1 mouse cellular context compared by ENCODE assay signal in genomic region chr13:51090105-51090661, GRCm38 (mm10).
TF ChIP-seq lines count a peak whose summit lies in the region.

No protein-coding gene starts in this region.

TF ChIP-seq in MEL, 35 proteins besides CTCF, POLR2A, EP300 and RAD21 (continued from another document):
- no peak for TF ChIP-seq SMC3 (IDR thresholded peaks at IDR 0.05; ENCODE audit: low read depth, low read length)
- no peak for TF ChIP-seq MYB (IDR thresholded peaks at IDR 0.05; ENCODE audit: low read depth, low read length)
- TF ChIP-seq JUND (IDR thresholded peaks at IDR 0.05; ENCODE audit: low read depth, low read length): no peak
- no peak for TF ChIP-seq TCF12 (IDR thresholded peaks at IDR 0.05; ENCODE audit: low read depth, low read length)
- TF ChIP-seq RCOR1 (IDR thresholded peaks at IDR 0.05; ENCODE audit: low read depth, low read length): no peak
- TF ChIP-seq GATA1 (IDR thresholded peaks at IDR 0.05; ENCODE audit: low read depth, low read length): no peak
- no peak for TF ChIP-seq POLR2AphosphoS5 (IDR thresholded peaks at IDR 0.05; ENCODE audit: borderline replicate concordance, low read depth, low read length)
- TF ChIP-seq TAL1 (IDR thresholded peaks at IDR 0.05; ENCODE audit: low read length): no peak
- peak; percentile 73 for TF ChIP-seq BHLHE40 (IDR thresholded peaks at IDR 0.05; ENCODE audit: borderline replicate concordance, low read depth, low read length)
- no peak for TF ChIP-seq UBTF (IDR thresholded peaks at IDR 0.05; ENCODE audit: borderline replicate concordance, insufficient read depth, low read depth, low read length)
- no peak for TF ChIP-seq SIN3A (IDR thresholded peaks at IDR 0.05; ENCODE audit: low read length)
- no peak for TF ChIP-seq GABPA (IDR thresholded peaks at IDR 0.05; ENCODE audit: low read depth, low read length)
- TF ChIP-seq E2F4 (IDR thresholded peaks at IDR 0.05; ENCODE audit: borderline replicate concordance, low read depth, low read length): no peak
- no peak for TF ChIP-seq ZNF384 (IDR thresholded peaks at IDR 0.05; ENCODE audit: low read depth, low read length)
- peak; percentile 88 for TF ChIP-seq USF1 (IDR thresholded peaks at IDR 0.05; ENCODE audit: low read depth, low read length)
- TF ChIP-seq ZKSCAN1 (IDR thresholded peaks at IDR 0.05; ENCODE audit: low read depth, low read length): no peak
- no peak for TF ChIP-seq ZMIZ1 (IDR thresholded peaks at IDR 0.05; ENCODE audit: low read depth, low read length)
- TF ChIP-seq NRF1 (IDR thresholded peaks at IDR 0.05; ENCODE audit: insufficient read depth, low read depth, low read length, poor library complexity, severe bottlenecking): no peak
- TF ChIP-seq NELFE (IDR thresholded peaks at IDR 0.05; ENCODE audit: low read depth, low read length): no peak
- no peak for TF ChIP-seq MAFK (IDR thresholded peaks at IDR 0.05; ENCODE audit: borderline replicate concordance, low read depth, low read length)
- TF ChIP-seq MAX (IDR thresholded peaks at IDR 0.05; ENCODE audit: low read length): peak; percentile 36; the same call in 1 of the 2 replicates
- no peak for TF ChIP-seq CHD1 (IDR thresholded peaks at IDR 0.05; ENCODE audit: low read depth, low read length)
- TF ChIP-seq USF2 (IDR thresholded peaks at IDR 0.05; ENCODE audit: borderline replicate concordance in 1 of 2, insufficient read depth in 1 of 2, low read depth in 1 of 2, low read length in 2 of 2): peak in 1 of 2 experiments; percentile 47; a peak in 1 of 4 replicates
- no peak for TF ChIP-seq HCFC1 (IDR thresholded peaks at IDR 0.05; ENCODE audit: low read depth, low read length)
- TF ChIP-seq ETS1 (IDR thresholded peaks at IDR 0.05; ENCODE audit: low read depth, low read length): no peak
- TF ChIP-seq ZC3H11A (IDR thresholded peaks at IDR 0.05; ENCODE audit: low read depth, low read length): no peak
- no peak for TF ChIP-seq KAT2A (conservative IDR thresholded peaks at IDR 0.05; ENCODE audit: low read depth, low read length)
- TF ChIP-seq CHD2 (IDR thresholded peaks at IDR 0.05; ENCODE audit: low read length): no peak
